Mouse (Mus musculus) G1E (cell line): ENCODE measurements around the gene Gm42372.

Source experiments
- GATA1 ChIP-seq: IDR thresholded peaks from 2 replicates; pipeline ENCODE4 v1.6.1; 2012; ENCODE audit warnings: borderline replicate concordance, low read length, inconsistent platforms, mixed read lengths
- TAL1 ChIP-seq: conservative IDR thresholded peaks from 2 replicates; pipeline ENCODE4 v1.6.1; 2012; ENCODE audit warnings: low read depth, low read length, inconsistent platforms, mixed read lengths

DNA sequence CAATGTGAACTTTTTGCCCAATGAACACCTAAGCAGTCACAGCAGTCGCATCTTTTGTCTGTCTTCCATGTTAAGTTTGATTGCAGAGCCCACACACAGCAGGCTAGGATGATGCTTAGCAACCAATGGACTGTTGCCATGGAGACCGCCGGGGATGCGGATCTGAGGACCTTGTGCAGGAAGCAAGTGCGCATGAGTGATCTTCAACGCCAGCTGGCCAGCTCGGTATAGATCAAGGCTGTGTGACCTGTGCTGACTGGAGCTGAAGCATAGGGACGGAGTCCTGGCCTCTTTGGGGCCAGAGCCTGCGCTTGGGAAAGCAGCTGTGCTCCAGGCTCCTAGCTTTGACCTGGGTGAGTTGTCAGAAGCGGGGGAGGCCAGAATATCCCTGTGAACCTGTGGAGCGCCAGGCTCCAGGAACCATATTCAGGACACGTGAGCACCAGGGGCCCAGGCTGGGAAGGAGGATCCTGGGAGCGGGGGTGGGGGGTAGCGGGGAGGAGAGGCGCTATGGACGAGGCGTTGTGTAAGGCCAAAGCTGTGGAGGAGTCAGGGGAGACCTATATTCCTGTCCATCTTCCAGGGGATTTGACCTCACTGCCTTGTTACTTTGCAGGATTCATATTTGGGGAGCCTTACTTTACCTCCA, 23.2 kb upstream of the Gm42372 start, which contains the start of gene Pnmal1:
- TF ChIP-seq TAL1 (no peak), GATA1 (no peak)
